Mouse (Mus musculus) CD4-positive helper T cell, adult 2 months (primary cell): ENCODE results near the gene Gm45062.
A peak's percentile ranks its signal among the peaks of the same experiment; 100 is the strongest.
"Not testable (repeated sequence)": the region's sequence is repeated elsewhere in the genome, so short reads cannot be mapped to it uniquely, and the experiment has no call there.

ENCODE experiments used
- DNase-seq: peaks from one replicate; pipeline ENCODE4 v3.0.0-alpha.2; 2012; ENCODE audit warnings: low read depth, missing footprints, low spot score

Gm45062 gene

DNA sequence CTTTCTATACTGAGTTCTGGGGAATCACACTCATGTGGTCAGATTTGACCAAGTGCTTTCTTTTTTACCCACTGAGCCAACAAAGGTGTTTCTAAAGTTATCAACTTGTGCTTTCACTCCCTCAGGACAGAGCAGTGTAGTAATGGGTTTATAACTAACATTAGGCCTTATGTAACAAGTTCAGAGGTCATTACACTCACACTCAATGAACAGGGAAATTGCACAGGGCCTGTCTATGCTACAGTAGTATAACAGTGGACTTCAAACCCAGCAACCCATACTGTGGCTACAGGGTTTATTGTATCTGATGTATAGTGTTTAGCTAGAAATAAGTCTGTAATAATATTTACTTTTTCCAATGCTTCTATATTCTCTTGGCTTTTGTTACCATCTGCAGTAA lies 247.4 kb downstream of the Gm45062 start:
- no peak for DNase-seq

DNA sequence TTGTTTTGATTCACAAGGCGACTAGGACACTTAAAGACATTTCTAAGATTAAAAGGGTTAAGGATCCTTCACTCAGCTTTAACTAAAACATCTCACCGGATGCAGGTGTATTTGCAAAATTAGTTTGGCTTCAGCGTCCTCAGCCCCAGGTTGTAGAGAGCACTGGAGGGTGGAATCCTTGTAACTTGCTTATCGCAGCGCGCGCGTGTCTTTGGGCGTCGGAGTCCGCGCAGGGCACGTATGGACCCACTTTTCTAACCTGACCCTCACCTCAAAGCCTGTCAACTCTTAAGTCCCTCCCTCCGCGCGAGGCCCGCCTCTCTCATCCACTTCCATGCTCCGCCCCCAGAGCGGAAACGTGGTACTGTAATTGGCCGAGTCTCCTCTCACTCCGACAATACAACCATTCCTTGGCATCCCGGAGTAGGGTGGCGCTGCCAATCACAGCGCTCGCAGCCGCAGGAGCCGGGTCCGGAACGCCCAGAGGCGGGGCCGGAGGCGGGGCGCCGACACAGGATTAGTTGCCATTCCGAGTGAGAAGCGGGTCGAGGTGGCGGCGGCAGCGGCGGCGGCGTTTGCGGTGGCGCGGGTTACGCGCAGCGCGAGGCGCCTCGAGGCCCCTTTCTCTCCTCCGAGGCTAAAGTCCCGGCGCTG lies 249.8 kb downstream of the Gm45062 start:
- peak; percentile 99 for DNase-seq

DNA sequence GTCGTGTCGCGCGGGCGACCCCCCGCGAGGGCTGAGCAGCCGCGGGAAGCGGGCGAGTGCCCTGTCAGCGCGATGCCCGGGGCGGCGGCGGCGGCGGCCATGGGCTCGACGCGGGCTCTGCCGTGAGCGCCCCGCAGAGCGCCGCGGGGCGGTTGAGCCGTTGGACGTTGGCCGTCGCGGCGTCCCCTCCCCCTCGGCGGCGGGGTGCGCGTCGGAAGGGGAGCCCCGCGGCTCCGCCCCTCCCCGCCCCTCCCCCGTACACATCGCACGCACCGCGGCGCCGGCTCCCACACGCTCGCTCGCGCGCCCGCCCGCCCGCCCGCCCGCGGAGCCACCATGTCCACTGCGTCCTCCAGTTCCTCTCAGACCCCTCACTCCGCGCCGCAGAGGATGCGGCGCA lies 250.3 kb downstream of the Gm45062 start, which contains the start of gene Glcci1:
Glcci1 (plus strand) TSS at position 50 of the 400 bp plus-strand sequence.
- peak; percentile 86 for DNase-seq

GRCm38 (mm10) chr6:8509961-8510863 lies 251.0 kb downstream of the Gm45062 start:
- DNase-seq: peak; percentile 58

GRCm38 (mm10) chr6:8510864-8511428 lies 251.7 kb downstream of the Gm45062 start:
- peak; percentile 59 for DNase-seq

DNA sequence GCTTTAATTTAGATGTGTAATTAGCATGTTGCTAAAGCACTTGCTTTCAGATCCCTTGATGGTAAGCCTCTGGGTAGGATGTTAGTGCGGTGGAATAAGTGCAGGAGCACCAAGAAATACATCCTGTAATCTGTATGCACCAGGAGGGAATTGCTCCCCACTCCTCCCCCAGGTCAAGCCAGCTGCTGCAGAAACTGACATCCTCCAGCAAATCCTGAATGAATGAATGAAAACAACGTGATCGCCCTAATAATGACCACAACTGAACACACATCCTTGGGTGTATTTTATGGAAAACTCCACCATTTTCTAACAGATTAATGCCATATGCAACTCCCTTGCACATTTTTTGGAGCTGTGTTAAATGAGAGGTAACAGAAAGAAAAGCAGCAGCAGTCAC lies 252.2 kb downstream of the Gm45062 start:
- no peak for DNase-seq

DNA sequence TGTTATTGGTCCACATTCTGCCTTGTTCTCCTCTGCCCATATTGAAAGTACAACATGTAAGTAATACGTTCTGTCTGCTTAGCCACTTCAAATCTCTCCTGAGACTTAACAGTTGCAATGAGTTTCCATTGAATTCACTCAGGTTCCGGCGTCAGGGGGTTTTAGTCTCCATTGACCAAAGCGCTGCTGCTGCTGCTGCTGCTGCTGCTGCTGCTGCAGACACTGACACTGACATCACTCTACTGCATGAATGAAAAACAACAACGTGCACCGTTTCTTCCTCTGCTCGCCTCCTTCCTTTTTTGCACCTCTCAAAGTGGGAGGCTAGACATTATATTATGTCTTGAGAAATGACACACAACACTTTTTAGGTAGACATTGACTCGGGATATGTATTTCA lies 253.2 kb downstream of the Gm45062 start:
- DNase-seq: peak; percentile 46

DNA sequence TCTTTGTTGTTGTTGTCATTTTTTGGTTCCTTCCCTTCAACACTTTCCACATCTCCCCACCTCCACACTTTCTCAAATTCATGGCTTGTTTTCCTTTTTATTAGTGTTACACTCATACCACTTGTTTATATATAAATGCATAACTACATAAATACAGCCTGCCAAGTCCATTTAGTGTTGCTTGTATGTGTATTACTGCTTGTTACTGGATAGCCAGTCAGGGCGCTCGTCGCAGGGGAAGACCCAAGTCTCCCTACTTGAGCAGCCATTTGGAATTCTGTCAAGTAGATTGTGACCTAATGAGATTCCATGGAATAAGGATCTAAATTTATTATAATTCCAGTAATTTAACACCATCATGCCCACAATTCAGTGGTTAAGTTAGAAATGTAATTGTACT lies 260.4 kb downstream of the Gm45062 start:
- DNase-seq: no peak

- no peak for DNase-seq
Measured at GRCm38 (mm10) chr6:8521231-8521630, 262.0 kb downstream of the Gm45062 start.

DNA sequence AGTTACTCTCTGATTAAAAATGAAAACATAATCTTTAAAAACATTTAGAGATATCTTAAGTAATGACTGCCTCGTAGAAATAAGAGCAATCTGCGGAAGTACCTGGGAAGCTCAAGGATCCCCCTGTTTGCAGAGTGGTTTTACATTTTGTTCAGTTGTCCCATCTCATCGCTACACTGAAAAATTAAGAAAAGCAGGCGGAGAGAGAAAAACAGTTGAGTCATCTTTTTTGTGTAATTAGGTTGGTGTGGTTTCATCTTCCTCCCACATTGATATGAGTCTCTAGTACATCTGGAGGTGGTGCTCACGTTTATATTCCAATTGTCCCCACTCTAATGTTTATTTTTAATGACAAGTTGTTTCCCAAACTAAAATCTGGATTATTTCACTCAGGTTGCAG lies 265.5 kb downstream of the Gm45062 start:
- no peak for DNase-seq

- DNase-seq: no peak
Measured at GRCm38 (mm10) chr6:8531104-8531894, 272.0 kb downstream of the Gm45062 start.

GRCm38 (mm10) chr6:8536944-8537343 lies 277.7 kb downstream of the Gm45062 start:
- DNase-seq: no peak

DNA sequence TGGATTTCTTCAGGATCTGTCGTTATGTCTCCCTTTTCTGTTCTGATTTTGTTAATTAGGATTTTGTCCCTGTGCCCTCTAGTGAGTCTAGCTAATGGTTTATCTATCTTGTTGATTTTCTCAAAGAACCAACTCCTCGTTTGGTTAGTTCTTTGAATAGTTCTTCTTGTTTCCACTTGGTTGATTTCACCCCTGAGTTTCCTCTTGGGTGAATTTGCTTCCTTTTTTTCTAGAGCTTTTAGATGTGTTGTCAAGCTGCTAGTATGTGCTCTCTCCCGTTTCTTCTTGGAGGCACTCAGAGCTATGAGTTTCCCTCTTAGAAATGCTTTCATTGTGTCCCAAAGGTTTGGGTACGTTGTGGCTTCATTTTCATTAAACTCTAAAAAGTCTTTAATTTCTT lies 282.3 kb downstream of the Gm45062 start:
- DNase-seq: not testable (repeated sequence)

DNA sequence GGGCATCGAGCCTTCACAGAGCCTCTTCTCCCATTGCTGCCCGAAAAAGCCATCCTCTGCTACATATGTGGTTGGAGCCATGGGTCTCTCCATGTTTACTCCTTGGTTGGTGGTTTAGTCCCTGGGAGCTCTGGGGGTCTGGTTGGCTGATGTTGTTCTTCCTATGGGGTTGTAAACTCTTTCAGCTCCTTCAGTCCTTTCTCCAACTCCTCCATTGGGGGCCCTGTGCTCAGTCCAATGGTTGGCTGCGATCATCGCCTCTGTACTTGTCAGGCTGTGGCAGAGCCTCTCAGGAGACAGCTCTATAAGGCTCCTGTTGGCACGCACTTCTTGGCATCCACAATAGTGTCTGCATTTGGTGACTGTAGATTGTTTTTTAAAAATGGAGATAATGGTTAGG lies 285.6 kb downstream of the Gm45062 start:
- DNase-seq: no peak

GRCm38 (mm10) chr6:8545780-8546179 lies 286.5 kb downstream of the Gm45062 start:
- no peak for DNase-seq

- DNase-seq: no peak
Measured at GRCm38 (mm10) chr6:8551155-8551554, 291.9 kb downstream of the Gm45062 start.

DNA sequence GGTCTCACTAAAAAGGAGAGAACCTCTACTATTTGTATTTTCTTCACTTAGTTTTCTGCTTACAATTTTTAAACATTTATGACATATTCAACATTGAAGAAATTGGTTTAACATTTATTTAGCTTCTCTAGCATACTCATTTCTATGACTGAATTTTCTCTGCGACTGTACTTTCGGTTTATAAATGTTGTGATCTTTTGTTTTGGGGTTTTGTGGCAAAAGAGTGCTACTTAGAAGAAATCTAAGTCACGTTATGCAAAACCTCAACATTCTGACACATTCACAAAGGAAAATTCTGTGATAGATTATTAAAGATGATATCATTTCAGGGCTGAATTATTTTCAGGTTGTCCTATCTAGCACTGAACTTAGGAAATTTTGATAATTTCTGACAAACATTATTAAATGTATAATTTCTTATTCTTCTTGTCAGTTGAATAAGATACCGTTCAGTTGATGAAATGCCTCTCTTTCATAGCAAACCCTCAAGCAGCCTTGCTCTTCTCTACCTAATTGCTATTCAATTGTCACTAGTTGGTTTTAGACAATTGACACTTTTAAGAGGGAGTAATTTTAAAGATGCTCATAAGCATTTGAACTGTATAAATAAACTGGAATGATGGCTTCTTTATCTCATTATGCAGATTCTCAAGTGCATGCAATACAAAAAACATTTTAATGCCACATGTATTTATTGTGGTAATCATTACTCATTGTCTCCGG lies 297.8 kb downstream of the Gm45062 start:
- DNase-seq: peak; percentile 34

DNA sequence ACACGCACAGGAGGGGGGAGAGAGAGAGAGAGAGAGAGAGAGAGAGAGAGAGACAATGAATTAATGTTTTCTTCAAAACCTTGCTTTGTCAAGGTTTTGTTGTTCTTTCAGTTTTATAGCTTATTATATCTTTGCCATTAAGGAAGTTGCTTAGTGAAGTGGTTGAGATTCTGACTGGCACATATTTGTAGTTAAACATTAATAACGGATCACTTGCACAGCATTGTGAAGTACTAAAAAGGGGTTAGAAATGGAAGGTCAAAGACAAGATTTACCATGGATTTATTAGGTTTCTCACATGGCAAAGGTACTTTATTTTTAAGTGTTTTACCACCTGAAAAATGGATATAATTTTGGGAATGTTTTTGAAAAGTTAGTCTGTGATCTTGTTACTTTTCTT lies 301.4 kb downstream of the Gm45062 start:
- DNase-seq: no peak

- no peak for DNase-seq
Measured at GRCm38 (mm10) chr6:8582377-8582776, 323.1 kb downstream of the Gm45062 start.

DNA sequence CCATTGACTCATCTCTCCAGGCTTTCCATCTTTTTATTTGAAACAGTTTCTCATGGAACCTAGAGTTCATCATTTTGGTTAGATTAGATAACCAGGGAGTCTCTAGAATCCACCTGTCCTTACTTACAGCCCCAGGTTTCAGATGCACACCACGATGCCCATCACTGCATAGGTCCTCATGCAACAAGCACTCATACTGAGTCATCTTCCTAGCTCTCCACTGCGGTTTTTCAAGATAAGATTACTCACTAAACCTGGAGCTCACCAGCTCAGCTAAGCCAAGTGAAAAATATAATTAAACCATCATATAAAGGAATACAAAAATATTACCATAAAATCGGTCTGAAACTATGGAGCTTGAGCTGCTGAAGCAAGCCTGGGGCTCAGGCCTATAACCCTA lies 324.6 kb downstream of the Gm45062 start:
- DNase-seq: no peak

- no peak for DNase-seq
Measured at GRCm38 (mm10) chr6:8591665-8592064, 332.4 kb downstream of the Gm45062 start.
